Mouse (Mus musculus): ENCODE measurements around the gene Ispd.

The Ispd gene

GRCm38 (mm10) chr12:36570414-36571095 is 189.3 kb downstream of the Ispd start:
- DNase-seq: no peak

- DNase-seq: peak; percentile 19
Observed at GRCm38 (mm10) chr12:36584828-36585227, 203.6 kb downstream of the Ispd start.

- DNase-seq: no peak
Observed at GRCm38 (mm10) chr12:36597539-36598250, 216.4 kb downstream of the Ispd start.

- no peak for DNase-seq
Observed at GRCm38 (mm10) chr12:36621960-36622736, 240.9 kb downstream of the Ispd start.

- no peak for DNase-seq
Observed at GRCm38 (mm10) chr12:36627204-36627603, 246.0 kb downstream of the Ispd start.

- no peak for DNase-seq
Observed at GRCm38 (mm10) chr12:36632427-36632826, 251.2 kb downstream of the Ispd start.

GRCm38 (mm10) chr12:36647514-36647913 is 266.3 kb downstream of the Ispd start:
- DNase-seq: no peak

GRCm38 (mm10) chr12:36662496-36662895 is 281.2 kb downstream of the Ispd start:
- DNase-seq: peak; percentile 17

GRCm38 (mm10) chr12:36664783-36665182 is 283.5 kb downstream of the Ispd start:
- no peak for DNase-seq

GRCm38 (mm10) chr12:36666771-36667170 is 285.5 kb downstream of the Ispd start:
- no peak for DNase-seq

GRCm38 (mm10) chr12:36670164-36670908 is 289.1 kb downstream of the Ispd start:
- no peak for DNase-seq

GRCm38 (mm10) chr12:36670915-36671579 is 289.8 kb downstream of the Ispd start:
- DNase-seq: peak; percentile 8

GRCm38 (mm10) chr12:36674481-36674880 is 293.2 kb downstream of the Ispd start:
- DNase-seq: no peak

- DNase-seq: no peak
Observed at GRCm38 (mm10) chr12:36678220-36678619, 297.0 kb downstream of the Ispd start.

GRCm38 (mm10) chr12:36680883-36681505 is 299.7 kb downstream of the Ispd start:
- no peak for DNase-seq

- DNase-seq: no peak
Observed at GRCm38 (mm10) chr12:36681779-36682178, 300.5 kb downstream of the Ispd start.

- no peak for DNase-seq
Observed at GRCm38 (mm10) chr12:36694072-36694471, 312.8 kb downstream of the Ispd start.

GRCm38 (mm10) chr12:36704380-36704779 is 323.1 kb downstream of the Ispd start:
- no peak for DNase-seq

GRCm38 (mm10) chr12:36708810-36709209 is 327.6 kb downstream of the Ispd start:
- DNase-seq: no peak

GRCm38 (mm10) chr12:36713866-36714662 is 332.8 kb downstream of the Ispd start:
- DNase-seq: peak; percentile 15

- DNase-seq: no peak
Observed at GRCm38 (mm10) chr12:36717526-36717925, 336.3 kb downstream of the Ispd start.

All from layer of hippocampus, adult 9-11 months (tissue).